Mouse (Mus musculus): ENCODE results near the gene Pafah1b2. TPM values are rescaled to one million over a fixed set of nuclear protein-coding genes. Genes with fewer than 3 reads are reported as not detected.
A peak's percentile ranks its signal among the peaks of the same experiment; 100 is the strongest.

Gene Pafah1b2
- polyA plus RNA-seq, 2 experiments, result 87.2 to 175 TPM

DNA sequence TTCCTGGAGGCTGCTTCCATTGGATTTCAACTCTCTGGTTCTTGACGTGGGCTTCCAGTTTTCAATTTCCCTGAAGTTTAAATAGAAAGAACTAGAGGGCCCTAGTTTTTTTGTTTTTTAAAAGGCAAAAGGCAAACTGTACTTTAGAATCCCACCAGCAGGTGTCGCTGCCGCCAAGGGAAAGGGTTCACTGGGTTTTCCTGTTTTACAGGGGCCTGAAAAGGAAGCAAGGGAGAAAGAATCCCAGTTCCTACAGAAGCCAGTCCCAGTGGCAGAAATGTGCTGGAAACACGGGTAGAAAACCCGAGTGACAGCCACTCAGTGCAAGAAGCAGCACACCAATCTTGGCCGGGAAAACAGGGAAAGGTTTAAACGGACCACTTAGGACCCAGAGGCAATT lies 8.8 kb downstream of the Pafah1b2 start:
- no peak overlapping the region for H3K27ac ChIP-seq (replicated peaks; ENCODE audit: low read depth, low read length)
- H3K4me3 ChIP-seq (replicated peaks; ENCODE audit: low read length), result no peak overlapping the region
- WGBS, result 9% methylated on average over 7 of the region's 7 CpGs
- H3K4me1 ChIP-seq (ENCODE audit: control insufficient read depth, insufficient read depth, low read length), result 0 out of 2 replicates have a peak, but pooled peaks cover 2% of the 10 kb centered on the region
- H3K4me2 ChIP-seq (replicated peaks; ENCODE audit: low read depth, low read length, severe bottlenecking), result no peak overlapping the region
- H3K27me3 ChIP-seq (ENCODE audit: control insufficient read depth, insufficient read depth, low read length), result no peaks in the 10 kb centered on the region
- no peak for TF ChIP-seq POLR2A (IDR thresholded peaks at IDR 0.05; ENCODE audit: borderline replicate concordance, extremely low read depth, insufficient read depth, insufficient read length)
- peak; percentile 88 for DNase-seq (ENCODE audit: low spot score)
- H3K9ac ChIP-seq (ENCODE audit: low read depth, low read length, severe bottlenecking), result no peak overlapping the region
- H3K36me3 ChIP-seq (ENCODE audit: control insufficient read depth, insufficient read depth, low read length), result no peaks in the 10 kb centered on the region
- H3K9me3 ChIP-seq (ENCODE audit: control insufficient read depth, low read length), result no peaks in the 10 kb centered on the region
- peak; percentile 34; the same call in 1 of the 2 replicates for ATAC-seq (ENCODE audit: low FRiP score, low read depth)

DNA sequence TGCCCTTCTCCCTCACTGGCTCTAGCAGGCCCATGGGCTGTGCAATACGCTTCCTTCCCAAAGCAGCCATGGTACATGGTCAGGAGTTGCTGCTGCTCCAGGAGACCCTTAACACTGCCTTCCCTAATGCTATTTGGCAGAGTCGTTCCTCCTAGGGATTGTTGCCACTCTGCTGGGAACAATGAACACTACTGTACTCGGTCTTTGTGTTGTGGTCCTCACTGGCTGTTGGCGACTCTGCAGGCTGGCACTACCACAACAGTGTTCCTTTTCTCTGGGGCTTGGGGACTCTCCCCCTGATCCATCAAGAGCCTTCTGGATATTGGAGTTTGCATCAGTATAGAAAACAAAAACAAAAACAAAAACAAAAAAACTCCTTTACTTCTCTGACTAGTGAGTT lies 13.5 kb downstream of the Pafah1b2 start:
- Histone ChIP-seq H3K4me1 (ENCODE audit: control insufficient read depth, insufficient read depth, low read length) (0 out of 2 replicates have a peak, but pooled peaks cover 2% of the 10 kb centered on the region), H3K27ac (replicated peaks; ENCODE audit: low read depth, low read length) (no peak overlapping the region), H3K36me3 (ENCODE audit: control insufficient read depth, insufficient read depth, low read length) (no peaks in the 10 kb centered on the region), H3K9me3 (ENCODE audit: control insufficient read depth, low read length) (no peaks in the 10 kb centered on the region), H3K4me3 (replicated peaks; ENCODE audit: low read length) (no peak overlapping the region), H3K4me2 (replicated peaks; ENCODE audit: low read depth, low read length, severe bottlenecking) (no peak overlapping the region), H3K27me3 (ENCODE audit: control insufficient read depth, insufficient read depth, low read length) (no peaks in the 10 kb centered on the region), H3K9ac (ENCODE audit: low read depth, low read length, severe bottlenecking) (no peak overlapping the region)
- 69% methylated on average over 4 of the region's 4 CpGs for WGBS
- DNase-seq (ENCODE audit: low spot score) (no peak), ATAC-seq (ENCODE audit: low FRiP score, low read depth) (no peak)
- no peak for TF ChIP-seq POLR2A (IDR thresholded peaks at IDR 0.05; ENCODE audit: borderline replicate concordance, extremely low read depth, insufficient read depth, insufficient read length)

DNA sequence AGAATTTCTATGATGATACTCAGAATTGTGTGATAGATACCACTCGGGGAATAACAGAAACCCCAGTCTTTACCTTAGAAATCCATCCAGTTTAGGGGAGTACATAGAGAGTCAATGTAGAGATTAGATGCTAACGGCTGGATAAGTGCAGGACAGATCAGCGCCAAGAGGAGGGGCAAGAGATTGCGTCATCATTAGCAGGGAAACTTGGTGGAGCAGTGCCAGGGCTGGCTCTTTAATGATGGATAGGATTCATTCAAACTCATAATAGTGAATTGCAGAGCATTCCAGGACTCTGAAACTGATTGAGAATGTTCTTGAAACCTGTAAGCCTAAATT lies 27.3 kb downstream of the Pafah1b2 start:
- TF ChIP-seq POLR2A (IDR thresholded peaks at IDR 0.05; ENCODE audit: borderline replicate concordance, extremely low read depth, insufficient read depth, insufficient read length), result no peak
- H3K27ac ChIP-seq (replicated peaks; ENCODE audit: low read depth, low read length), result peak overlapping the region; percentile 93
- H3K27me3 ChIP-seq (ENCODE audit: control insufficient read depth, insufficient read depth, low read length), result no peaks in the 10 kb centered on the region
- 2% methylated on average over 4 of the region's 4 CpGs for WGBS
- ATAC-seq (ENCODE audit: low FRiP score, low read depth) (peak; percentile 55), DNase-seq (ENCODE audit: low spot score) (peak; percentile 92)
- H3K4me3 ChIP-seq (replicated peaks; ENCODE audit: low read length), result peak overlapping the region; percentile 97
- no peaks in the 10 kb centered on the region for H3K9me3 ChIP-seq (ENCODE audit: control insufficient read depth, low read length)
- H3K4me2 ChIP-seq (replicated peaks; ENCODE audit: low read depth, low read length, severe bottlenecking), result peak overlapping the region; percentile 77
- H3K9ac ChIP-seq (ENCODE audit: low read depth, low read length, severe bottlenecking), result peak overlapping the region; percentile 98
- peaks cover 5% of the 10 kb centered on the region; the same call in 1 of the 2 replicates for H3K36me3 ChIP-seq (ENCODE audit: control insufficient read depth, insufficient read depth, low read length)
- peaks cover 9% of the 10 kb centered on the region; the same call in 1 of the 2 replicates for H3K4me1 ChIP-seq (ENCODE audit: control insufficient read depth, insufficient read depth, low read length)

DNA sequence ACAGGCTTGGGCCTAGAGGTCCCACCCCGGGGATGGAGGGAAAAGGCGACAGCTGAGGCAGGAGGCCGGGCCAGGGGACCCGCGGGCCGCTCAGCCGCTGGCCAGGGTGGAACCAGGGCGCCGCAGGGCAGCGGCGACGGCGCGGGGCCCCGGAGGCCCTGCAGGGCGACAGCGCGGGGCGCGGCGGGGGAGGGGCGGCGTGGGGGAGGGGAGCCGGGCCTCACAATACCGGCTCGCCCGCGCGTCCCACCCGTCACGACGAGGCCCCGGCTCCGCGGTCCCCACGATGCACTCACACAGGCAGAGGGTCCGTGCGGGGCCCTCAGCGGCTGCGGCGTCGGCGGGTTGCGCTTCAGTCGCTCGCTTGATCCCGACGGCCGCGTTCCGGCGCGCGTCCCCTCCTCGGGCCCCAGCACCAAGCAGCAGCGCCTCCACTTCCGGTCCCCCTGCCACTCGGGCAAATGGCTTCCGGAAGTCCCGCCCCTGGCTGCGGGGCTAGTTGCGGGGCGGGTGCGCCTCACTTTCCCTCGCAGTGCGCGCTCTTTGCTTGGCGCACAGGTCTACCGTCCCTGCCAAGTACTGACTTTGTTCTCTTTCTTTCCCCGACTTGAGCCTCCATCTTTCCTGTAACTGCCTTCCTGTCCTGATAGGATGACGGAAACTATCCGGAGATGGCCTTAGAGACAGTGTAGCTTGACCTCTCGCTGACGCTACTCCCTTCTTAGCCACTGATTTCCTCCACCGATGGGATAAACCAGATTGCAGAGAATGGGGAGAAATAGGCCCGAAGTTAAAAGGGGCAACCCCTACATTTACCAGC lies 27.9 kb downstream of the Pafah1b2 start:
- H3K36me3 ChIP-seq (ENCODE audit: control insufficient read depth, insufficient read depth, low read length), result peaks cover 5% of the 10 kb centered on the region; the same call in 1 of the 2 replicates
- H3K4me3 ChIP-seq (replicated peaks; ENCODE audit: low read length), result peak overlapping the region; percentile 97
- H3K4me1 ChIP-seq (ENCODE audit: control insufficient read depth, insufficient read depth, low read length), result peaks cover 12% of the 10 kb centered on the region; the same call in 1 of the 2 replicates
- no peaks in the 10 kb centered on the region for H3K9me3 ChIP-seq (ENCODE audit: control insufficient read depth, low read length)
- no peaks in the 10 kb centered on the region for H3K27me3 ChIP-seq (ENCODE audit: control insufficient read depth, insufficient read depth, low read length)
- H3K9ac ChIP-seq (ENCODE audit: low read depth, low read length, severe bottlenecking), result peak overlapping the region; percentile 98
- TF ChIP-seq POLR2A (IDR thresholded peaks at IDR 0.05; ENCODE audit: borderline replicate concordance, extremely low read depth, insufficient read depth, insufficient read length), result peak; percentile 78; the same call in 1 of the 2 replicates
- ATAC-seq (ENCODE audit: low FRiP score, low read depth) (peak; percentile 96), DNase-seq (ENCODE audit: low spot score) (peak; percentile 94)
- WGBS, result 1% methylated on average over 20 of the region's 76 CpGs
- peak overlapping the region; percentile 77 for H3K4me2 ChIP-seq (replicated peaks; ENCODE audit: low read depth, low read length, severe bottlenecking)
- peak overlapping the region; percentile 93 for H3K27ac ChIP-seq (replicated peaks; ENCODE audit: low read depth, low read length)

DNA sequence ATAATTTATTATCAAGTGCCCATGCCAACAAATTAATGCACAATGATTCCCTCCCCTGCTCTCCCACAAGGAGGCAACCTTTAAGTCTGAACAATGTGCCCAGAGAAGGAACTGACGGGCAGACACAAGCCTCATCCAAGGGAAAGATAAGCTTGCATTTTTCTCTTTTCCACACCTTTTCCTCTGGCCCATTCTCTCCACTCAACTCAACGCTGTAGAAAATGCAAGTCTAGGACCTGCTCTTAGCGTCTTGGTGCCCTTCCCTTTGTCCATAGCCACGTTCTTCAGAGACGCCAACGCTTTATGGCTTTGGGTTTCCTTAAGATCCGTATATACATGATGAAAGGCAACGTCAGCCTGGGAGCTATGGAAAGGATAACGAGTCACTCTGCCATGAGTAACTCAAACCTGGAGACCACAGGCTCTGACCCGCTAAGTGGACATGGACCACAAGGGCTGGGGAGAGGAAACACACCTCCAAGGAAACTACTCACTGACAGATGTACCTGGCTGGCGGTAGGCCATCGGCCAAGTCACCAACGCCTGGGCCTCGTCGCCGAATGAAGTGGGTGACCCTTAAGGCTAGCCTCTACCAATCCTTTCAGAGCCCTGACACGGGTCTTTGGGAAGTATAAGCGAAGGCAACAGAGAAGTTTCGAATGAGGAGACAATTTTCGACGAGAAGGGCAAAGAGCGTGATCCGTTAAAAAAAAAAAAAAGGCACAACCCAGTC lies 28.6 kb downstream of the Pafah1b2 start:
- Histone ChIP-seq H3K9ac (ENCODE audit: low read depth, low read length, severe bottlenecking) (peak overlapping the region; percentile 98), H3K27me3 (ENCODE audit: control insufficient read depth, insufficient read depth, low read length) (no peaks in the 10 kb centered on the region), H3K36me3 (ENCODE audit: control insufficient read depth, insufficient read depth, low read length) (peaks cover 5% of the 10 kb centered on the region; the same call in 1 of the 2 replicates), H3K4me3 (replicated peaks; ENCODE audit: low read length) (peak overlapping the region; percentile 97), H3K4me2 (replicated peaks; ENCODE audit: low read depth, low read length, severe bottlenecking) (peak overlapping the region; percentile 77), H3K4me1 (ENCODE audit: control insufficient read depth, insufficient read depth, low read length) (peaks cover 12% of the 10 kb centered on the region; the same call in 1 of the 2 replicates), H3K9me3 (ENCODE audit: control insufficient read depth, low read length) (no peaks in the 10 kb centered on the region), H3K27ac (replicated peaks; ENCODE audit: low read depth, low read length) (peak overlapping the region; percentile 93)
- DNase-seq (ENCODE audit: low spot score) (peak; percentile 13), ATAC-seq (ENCODE audit: low FRiP score, low read depth) (peak; percentile 4; the same call in 1 of the 2 replicates)
- no peak for TF ChIP-seq POLR2A (IDR thresholded peaks at IDR 0.05; ENCODE audit: borderline replicate concordance, extremely low read depth, insufficient read depth, insufficient read length)
- under 1% methylated on average over 23 of the region's 23 CpGs for WGBS

All from limb, embryonic 14.5 days (tissue).